Mouse (Mus musculus) lung, postnatal 0 days (tissue): ENCODE data around the gene Lrrc3. TPM values are rescaled to one million over a fixed set of nuclear protein-coding genes. Genes with fewer than 3 reads are reported as not detected.
"Not testable (repeated sequence)": the region's sequence is repeated elsewhere in the genome, so short reads cannot be mapped to it uniquely, and the experiment has no call there.

Experiments
- ATAC-seq: fragments of 200-750 bp; cut with Nextera tagmentation; 2 replicates; pipeline ENCODE4 v1.8.0; 2017; ENCODE audit warnings: moderate library complexity
- DNase-seq: peaks from one replicate; pipeline ENCODE4 v3.0.0-alpha.2; 2016; ENCODE audit warnings: low spot score
- H3K27ac ChIP-seq: fragments of 300-500 bp; sonication (generic); 2 replicates; pipeline ENCODE4 v1.5.1; 2014; ENCODE audit warnings: antibody characterized with exemption, mild to moderate bottlenecking, low read length, mixed read lengths
- H3K27me3 ChIP-seq: fragments of 300-500 bp; sonication (generic); replicated peaks from 2 replicates; pipeline ENCODE4 v1.6.1; 2014; ENCODE audit warnings: low read length, mixed read lengths; ENCODE audit not compliant: insufficient read depth
- H3K36me3 ChIP-seq: fragments of 300-500 bp; sonication (generic); 2 replicates; pipeline ENCODE4 v1.6.1; 2014; ENCODE audit warnings: low read length, mixed read lengths; ENCODE audit not compliant: insufficient read depth
- H3K4me1 ChIP-seq: fragments of 300-500 bp; sonication (generic); 2 replicates; pipeline ENCODE4 v1.6.1; 2014; ENCODE audit warnings: antibody characterized with exemption, low read depth, low read length, mixed read lengths; ENCODE audit not compliant: insufficient read depth
- H3K4me2 ChIP-seq: fragments of 300-500 bp; sonication (generic); replicated peaks from 2 replicates; pipeline ENCODE4 v1.6.1; 2014; ENCODE audit warnings: low read depth, mild to moderate bottlenecking, low read length, moderate library complexity, mixed read lengths
- H3K4me3 ChIP-seq: fragments of 300-500 bp; sonication (generic); 2 replicates; pipeline ENCODE4 v1.5.1; 2014; ENCODE audit warnings: low read depth, low read length
- H3K9ac ChIP-seq: fragments of 300-500 bp; sonication (generic); replicated peaks from 2 replicates; pipeline ENCODE4 v1.6.1; 2014; ENCODE audit warnings: low read depth, mild to moderate bottlenecking
- H3K9me3 ChIP-seq: fragments of 300-500 bp; sonication (generic); 2 replicates; pipeline ENCODE4 v1.6.1; 2016; ENCODE audit warnings: low read length, mixed read lengths
- CTCF ChIP-seq: IDR thresholded peaks from 2 replicates; pipeline ENCODE4 v1.5.1; 2016; ENCODE audit warnings: antibody characterized with exemption, mild to moderate bottlenecking
- EP300 ChIP-seq: IDR thresholded peaks from 2 replicates; pipeline ENCODE4 v1.6.1; 2016; ENCODE audit warnings: antibody characterized with exemption, mild to moderate bottlenecking, control low read depth
- WGBS: fragments of 180-500 bp; shearing (Covaris S2); extraction: QIAGEN DNeasy Blood & Tissue Kit; methylation state at CpG from one replicate; pipeline ENCODE4 v1.1.7; 2014; 5-methylcytosine and 5-hydroxymethylcytosine counted together
- polyA plus RNA-seq: library from polyadenylated mRNA; unstranded; fragments of >200 nt; fragmentation: Nextera tagmentation; extraction: Ambion mirVana; gene quantifications from 2 replicates; pipeline ENCODE4 v1.2.1, GENCODE M21; 2015

Gene Lrrc3
- 1.2 and 1.6 TPM in 2 replicates for polyA plus RNA-seq

DNA sequence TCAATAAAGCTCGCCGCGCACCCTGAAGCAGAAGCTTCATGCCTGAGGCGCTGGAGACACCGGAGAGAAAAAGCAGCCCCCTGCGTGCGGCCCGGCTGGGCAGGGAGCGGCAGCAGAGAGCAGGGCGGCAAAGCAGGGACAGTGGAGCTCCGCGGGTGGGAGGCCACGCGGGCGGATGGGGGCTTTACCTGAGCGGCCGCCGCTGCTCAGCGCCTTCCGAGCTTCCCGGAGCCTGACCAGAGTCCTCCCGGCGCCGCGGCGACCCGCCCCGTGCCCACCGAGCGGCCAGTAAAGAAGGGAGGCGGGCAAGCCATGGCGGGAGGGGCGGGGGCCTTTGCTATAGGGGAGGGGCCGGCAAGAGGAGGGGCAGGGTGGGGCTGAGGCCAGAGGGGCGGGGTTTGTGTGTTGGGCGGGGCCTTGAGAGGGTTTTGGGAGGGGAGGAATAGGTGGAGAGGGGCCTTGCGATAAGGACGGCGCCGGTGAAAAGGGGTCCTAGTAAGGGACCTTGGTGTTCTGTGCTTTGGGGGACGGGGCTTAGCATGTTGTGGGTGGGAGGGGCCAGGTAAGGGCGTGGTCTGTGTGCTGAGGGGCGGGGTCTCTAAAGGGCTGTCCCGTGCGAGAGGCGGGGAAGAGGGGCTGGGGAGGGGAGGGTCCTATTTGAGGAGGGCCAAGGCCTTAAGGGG lies at the start of gene Lrrc3:
Lrrc3 (minus strand) TSS at position 326 of the 683 bp plus-strand sequence.
- peak within 1 kb of the TSS; percentile 55 for H3K4me3 ChIP-seq
- peak; percentile 66 for DNase-seq
- H3K9me3 ChIP-seq, result no peaks in the 10 kb centered on the region
- no peaks in the 10 kb centered on the region for H3K27me3 ChIP-seq
- H3K9ac ChIP-seq, result peak within 1 kb of the TSS; percentile 43; the same call in 1 of the 2 replicates
- peak; percentile 84 for ATAC-seq
- WGBS, result 0% methylated on average over 38 of the region's 46 CpGs
- no peak within 1 kb of the TSS for H3K27ac ChIP-seq
- no peak for TF ChIP-seq EP300
- peak; percentile 56 for TF ChIP-seq CTCF
- H3K4me1 ChIP-seq, result no peaks in the 10 kb centered on the region
- H3K4me2 ChIP-seq, result peak within 1 kb of the TSS; percentile 92
- no peaks in the 10 kb centered on the region for H3K36me3 ChIP-seq

DNA sequence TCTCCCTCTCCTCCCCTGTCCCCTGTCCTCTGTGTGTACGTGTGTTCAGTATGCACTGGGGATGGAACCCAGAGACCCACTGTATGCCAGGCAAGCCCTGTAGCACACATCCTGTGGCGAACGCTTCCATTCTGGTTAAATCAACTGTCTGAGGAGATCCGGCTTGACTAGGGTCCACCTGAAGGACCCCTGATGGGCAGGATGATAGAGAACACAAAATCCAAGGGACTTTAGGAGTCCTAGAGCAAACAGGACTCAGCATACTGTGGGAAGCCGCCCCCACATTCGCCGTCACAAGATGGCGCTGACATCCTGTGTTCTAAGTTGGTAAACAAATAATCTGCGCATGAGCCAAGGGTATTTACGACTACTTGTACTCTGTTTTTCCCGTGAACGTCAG lies 48.1 kb upstream of the Lrrc3 start:
- not testable (repeated sequence) for H3K9me3 ChIP-seq, H3K27ac ChIP-seq, H3K4me2 ChIP-seq, H3K36me3 ChIP-seq, H3K9ac ChIP-seq, DNase-seq, H3K4me1 ChIP-seq, H3K4me3 ChIP-seq, ATAC-seq, H3K27me3 ChIP-seq
- 88% methylated on average over 8 of the region's 12 CpGs for WGBS

DNA sequence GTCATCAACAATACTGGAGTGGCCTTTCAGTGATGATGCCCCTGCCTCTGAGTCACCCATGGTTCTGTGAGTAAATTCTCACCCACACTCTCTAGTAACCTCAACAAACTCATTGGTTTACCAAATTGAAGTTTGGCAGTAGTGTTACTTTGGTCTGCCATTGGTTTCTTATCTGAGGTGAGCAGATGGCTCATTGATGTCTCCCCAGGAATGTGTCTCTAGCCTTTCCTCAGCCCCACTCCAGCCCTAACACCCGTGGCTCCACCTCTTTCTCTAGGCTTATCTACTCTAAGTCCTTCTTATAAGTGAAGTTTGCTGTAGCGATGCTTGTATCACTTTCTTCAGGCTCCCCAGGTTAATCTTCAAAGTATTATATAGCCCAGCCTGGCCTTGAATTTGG lies 37.3 kb upstream of the Lrrc3 start:
- H3K4me2 ChIP-seq, result no peak overlapping the region
- 49% methylated on average over 2 of the region's 2 CpGs for WGBS
- H3K27me3 ChIP-seq, result no peaks in the 10 kb centered on the region
- DNase-seq (no peak), ATAC-seq (no peak)
- no peaks in the 10 kb centered on the region for H3K9me3 ChIP-seq
- no peaks in the 10 kb centered on the region for H3K4me1 ChIP-seq
- H3K9ac ChIP-seq, result no peak overlapping the region
- H3K4me3 ChIP-seq, result no peak overlapping the region
- TF ChIP-seq EP300 (no peak), CTCF (no peak)
- no peaks in the 10 kb centered on the region for H3K36me3 ChIP-seq
- H3K27ac ChIP-seq, result no peak overlapping the region

- 65% methylated on average over 10 of the region's 10 CpGs for WGBS
- no peak overlapping the region for H3K27ac ChIP-seq
- H3K4me2 ChIP-seq, result no peak overlapping the region
- H3K4me3 ChIP-seq, result no peak overlapping the region
- H3K36me3 ChIP-seq, result no peaks in the 10 kb centered on the region
- DNase-seq (no peak), ATAC-seq (no peak)
- no peaks in the 10 kb centered on the region for H3K4me1 ChIP-seq
- H3K9me3 ChIP-seq, result no peaks in the 10 kb centered on the region
- no peak overlapping the region for H3K9ac ChIP-seq
- H3K27me3 ChIP-seq, result no peaks in the 10 kb centered on the region
- TF ChIP-seq EP300 (no peak), CTCF (no peak)
Measured at GRCm38 (mm10) chr10:77927375-77927774, 25.0 kb upstream of the Lrrc3 start.

- Histone ChIP-seq H3K27ac (no peak overlapping the region), H3K4me2 (no peak overlapping the region), H3K9me3 (no peaks in the 10 kb centered on the region), H3K4me3 (no peak overlapping the region), H3K36me3 (no peaks in the 10 kb centered on the region), H3K27me3 (no peaks in the 10 kb centered on the region), H3K4me1 (no peaks in the 10 kb centered on the region), H3K9ac (no peak overlapping the region)
- TF ChIP-seq CTCF (peak; percentile 65), EP300 (no peak)
- WGBS, result 36% methylated on average over 7 of the region's 7 CpGs
- ATAC-seq (no peak), DNase-seq (peak; percentile 26)
Measured at GRCm38 (mm10) chr10:77926140-77926539, 23.8 kb upstream of the Lrrc3 start.

DNA sequence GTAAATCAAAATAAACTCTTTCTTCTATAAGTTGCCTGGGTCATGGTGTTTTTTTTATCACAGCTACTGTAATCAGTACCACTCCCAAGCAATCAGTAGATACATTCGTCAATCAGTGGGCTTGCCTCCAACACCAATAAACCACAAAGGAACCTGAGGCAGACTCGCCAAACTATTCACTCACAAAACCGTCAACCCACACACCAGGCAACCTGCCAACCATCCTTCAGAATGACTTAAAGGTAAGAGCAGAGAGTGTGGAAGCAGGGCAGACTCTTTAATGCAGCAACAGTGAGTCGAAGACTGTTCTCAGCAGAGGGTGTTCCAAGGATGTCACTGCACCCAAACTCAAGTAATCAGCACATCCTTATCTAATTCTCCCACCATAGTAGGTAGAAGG lies 20.3 kb upstream of the Lrrc3 start:
- WGBS, result 58% methylated on average over 4 of the region's 4 CpGs
- H3K36me3 ChIP-seq, result no peaks in the 10 kb centered on the region
- no peak overlapping the region for H3K4me3 ChIP-seq
- H3K27ac ChIP-seq, result no peak overlapping the region
- no peak for ATAC-seq
- no peak overlapping the region for H3K4me2 ChIP-seq
- H3K9me3 ChIP-seq, result no peaks in the 10 kb centered on the region
- H3K27me3 ChIP-seq, result no peaks in the 10 kb centered on the region
- H3K9ac ChIP-seq, result no peak overlapping the region
- no peak for DNase-seq
- H3K4me1 ChIP-seq, result no peaks in the 10 kb centered on the region
- TF ChIP-seq EP300 (no peak), CTCF (no peak)

- DNase-seq (no peak), ATAC-seq (no peak)
- Histone ChIP-seq H3K4me2 (no peak overlapping the region), H3K4me3 (no peak overlapping the region), H3K9ac (no peak overlapping the region), H3K4me1 (no peaks in the 10 kb centered on the region), H3K27ac (no peak overlapping the region), H3K27me3 (no peaks in the 10 kb centered on the region), H3K36me3 (no peaks in the 10 kb centered on the region), H3K9me3 (no peaks in the 10 kb centered on the region)
- WGBS, result 57% methylated on average over 5 of the region's 5 CpGs
- no peak for TF ChIP-seq CTCF
- no peak for TF ChIP-seq EP300
Measured at GRCm38 (mm10) chr10:77921009-77921408, 18.7 kb upstream of the Lrrc3 start.
